Mouse (Mus musculus) hindbrain, embryonic 15.5 days (tissue): ENCODE data around the gene Prmt1. TPM values are rescaled to one million over a fixed set of nuclear protein-coding genes. Genes with fewer than 3 reads are reported as not detected.

Source experiments
- ATAC-seq: fragments of 200-750 bp; cut with Nextera tagmentation; 2 replicates; pipeline ENCODE4 v1.8.0; 2017; ENCODE audit warnings: low read depth, moderate number of reproducible peaks, moderate TSS enrichment; ENCODE audit not compliant: low FRiP score
- H3K27ac ChIP-seq: fragments of 300-500 bp; sonication (generic); replicated peaks from 2 replicates; pipeline ENCODE4 v1.5.1; 2015; ENCODE audit warnings: mild to moderate bottlenecking, inconsistent platforms
- H3K27me3 ChIP-seq: fragments of 300-500 bp; sonication (generic); 2 replicates; pipeline ENCODE4 v1.6.1; 2015; ENCODE audit warnings: control low read depth, inconsistent platforms
- H3K36me3 ChIP-seq: fragments of 300-500 bp; sonication (generic); 2 replicates; pipeline ENCODE4 v1.6.1; 2015; ENCODE audit warnings: control low read depth, inconsistent platforms
- H3K4me1 ChIP-seq: fragments of 300-500 bp; sonication (generic); replicated peaks from 2 replicates; pipeline ENCODE4 v1.6.1; 2015; ENCODE audit warnings: control low read depth, inconsistent platforms
- H3K4me2 ChIP-seq: fragments of 300-500 bp; sonication (generic); 2 replicates; pipeline ENCODE4 v1.6.1; 2015; ENCODE audit warnings: moderate library complexity, mild to moderate bottlenecking, inconsistent platforms
- H3K4me3 ChIP-seq: fragments of 300-500 bp; sonication (generic); 2 replicates; pipeline ENCODE4 v1.5.1; 2015; ENCODE audit warnings: mild to moderate bottlenecking, inconsistent platforms
- H3K9ac ChIP-seq: fragments of 300-500 bp; sonication (generic); 2 replicates; pipeline ENCODE4 v1.6.1; 2015; ENCODE audit warnings: inconsistent platforms
- H3K9me3 ChIP-seq: fragments of 300-500 bp; sonication (generic); 2 replicates; pipeline ENCODE4 v1.6.1; 2016; ENCODE audit warnings: control low read depth, inconsistent platforms
- WGBS: fragments of 180-500 bp; shearing (Covaris S2); methylation state at CpG from one replicate; pipeline ENCODE4 v1.1.7; 2015; 5-methylcytosine and 5-hydroxymethylcytosine counted together
- polyA plus RNA-seq: library from polyadenylated mRNA; unstranded; fragments of >200 nt; fragmentation: Nextera tagmentation; extraction: Ambion mirVana; gene quantifications from 2 replicates; pipeline ENCODE4 v1.2.1, GENCODE M21; 2015

The Prmt1 gene
- polyA plus RNA-seq, 1 experiment from 2014 or later: 590 TPM

DNA sequence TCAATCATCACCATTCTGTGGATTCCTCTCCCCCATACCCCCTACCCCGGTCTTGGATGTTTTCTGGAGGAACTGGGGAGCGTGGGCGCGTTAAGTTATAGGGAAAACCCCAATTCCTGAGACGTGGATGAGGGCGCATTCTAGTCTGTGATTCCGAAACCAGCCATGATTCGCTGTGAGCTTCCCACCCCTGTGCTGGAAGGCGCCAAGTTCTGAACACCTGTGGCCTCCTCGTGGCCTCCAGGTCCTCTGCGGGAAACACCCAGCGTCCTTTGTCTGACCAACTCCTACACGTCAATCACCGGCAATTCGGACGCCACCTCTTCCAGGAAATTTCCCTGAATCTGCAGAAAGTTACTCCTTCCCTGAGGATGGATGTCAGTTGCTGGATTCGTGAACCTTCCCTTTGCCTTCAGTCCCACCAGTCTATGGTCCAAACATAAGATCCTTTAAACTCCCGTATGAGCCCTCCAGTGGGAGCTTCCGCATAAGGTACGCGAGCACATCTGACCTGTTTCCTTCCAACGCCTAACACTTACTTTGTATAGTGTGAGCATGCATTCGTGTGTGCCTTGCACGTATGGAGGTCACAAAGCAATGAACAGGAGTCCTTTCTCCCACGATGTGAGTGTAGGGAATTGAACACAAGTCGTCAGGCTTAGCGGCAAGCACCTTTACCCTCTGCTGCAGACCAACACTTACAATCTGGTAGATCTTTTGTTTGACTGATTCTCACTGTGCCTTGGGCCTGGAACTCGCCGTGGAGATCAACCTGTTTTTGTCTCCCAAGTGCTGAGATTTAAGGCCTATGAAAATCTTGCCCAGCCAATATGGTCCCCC lies 731 bp upstream of the Prmt1 start:
- Histone ChIP-seq H3K9me3 (no peaks in the 10 kb centered on the region), H3K4me2 (peak overlapping the region; percentile 69), H3K27me3 (no peaks in the 10 kb centered on the region), H3K9ac (peak overlapping the region; percentile 70), H3K4me3 (peak overlapping the region; percentile 57), H3K27ac (peak overlapping the region; percentile 91), H3K4me1 (peaks cover 40% of the 10 kb centered on the region), H3K36me3 (peaks cover 2% of the 10 kb centered on the region)
- WGBS: under 1% methylated on average over 29 of the region's 29 CpGs
- peak; percentile 15 for ATAC-seq

DNA sequence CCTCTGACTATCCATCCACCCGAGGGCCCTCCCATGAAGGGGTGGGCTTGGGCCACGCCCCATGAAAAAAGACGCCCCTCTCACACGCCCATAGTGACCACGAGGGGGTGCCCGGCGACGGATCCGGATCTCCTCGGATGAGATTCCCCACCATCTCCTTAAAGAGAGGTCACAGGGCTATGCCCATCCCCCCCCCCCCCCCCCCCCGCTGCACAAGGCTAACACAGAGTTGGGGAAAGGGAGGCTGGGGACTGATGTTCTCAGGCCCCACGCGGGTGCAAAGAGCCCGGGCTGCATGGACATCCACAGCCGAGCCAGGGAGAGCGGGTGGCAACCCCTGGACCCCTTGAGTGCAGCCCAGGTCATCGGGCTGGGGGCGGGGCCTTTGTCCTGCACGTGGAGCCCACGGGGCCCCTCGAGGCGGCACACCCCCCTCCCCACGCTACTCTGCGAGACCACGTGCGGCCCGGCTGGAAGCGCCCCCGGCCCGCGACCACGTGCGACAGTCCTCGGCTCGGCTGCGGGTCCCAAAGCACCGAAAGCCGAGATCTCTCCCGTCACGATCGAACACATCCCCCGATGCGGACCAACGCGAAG lies 675 bp downstream of the Prmt1 start:
- Histone ChIP-seq H3K4me2 (peak overlapping the region; percentile 74), H3K9me3 (no peaks in the 10 kb centered on the region), H3K4me1 (peaks cover 40% of the 10 kb centered on the region), H3K36me3 (peaks cover 16% of the 10 kb centered on the region), H3K27ac (peak overlapping the region; percentile 96), H3K4me3 (peak overlapping the region; percentile 89), H3K9ac (peak overlapping the region; percentile 97), H3K27me3 (no peaks in the 10 kb centered on the region)
- under 1% methylated on average over 41 of the region's 45 CpGs for WGBS
- ATAC-seq: peak; percentile 1; the same call in 1 of the 2 replicates

DNA sequence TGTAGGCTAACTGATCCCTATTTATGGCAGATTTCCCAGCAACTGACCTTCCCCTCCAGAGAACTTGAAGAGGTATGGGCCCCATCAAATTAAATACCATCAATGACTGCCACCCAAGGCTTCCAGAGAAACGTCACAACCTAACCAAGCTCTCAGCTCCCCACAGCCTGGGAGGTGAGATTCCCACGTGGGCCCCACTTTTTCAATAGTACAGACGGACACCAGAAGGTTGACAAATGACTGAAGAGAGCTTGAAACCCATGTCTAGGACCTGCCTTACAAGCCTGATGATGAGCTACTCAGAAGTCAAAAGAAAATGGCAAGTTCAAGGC lies 1.6 kb downstream of the Prmt1 start:
- Histone ChIP-seq H3K9ac (no peak overlapping the region), H3K4me3 (peak overlapping the region; percentile 89), H3K9me3 (no peaks in the 10 kb centered on the region), H3K4me1 (peaks cover 40% of the 10 kb centered on the region), H3K27ac (peak overlapping the region; percentile 96; the same call in 1 of the 2 replicates), H3K36me3 (peaks cover 25% of the 10 kb centered on the region), H3K4me2 (peak overlapping the region; percentile 74), H3K27me3 (no peaks in the 10 kb centered on the region)
- WGBS: 46% methylated on average over 3 of the region's 3 CpGs
- no peak for ATAC-seq

DNA sequence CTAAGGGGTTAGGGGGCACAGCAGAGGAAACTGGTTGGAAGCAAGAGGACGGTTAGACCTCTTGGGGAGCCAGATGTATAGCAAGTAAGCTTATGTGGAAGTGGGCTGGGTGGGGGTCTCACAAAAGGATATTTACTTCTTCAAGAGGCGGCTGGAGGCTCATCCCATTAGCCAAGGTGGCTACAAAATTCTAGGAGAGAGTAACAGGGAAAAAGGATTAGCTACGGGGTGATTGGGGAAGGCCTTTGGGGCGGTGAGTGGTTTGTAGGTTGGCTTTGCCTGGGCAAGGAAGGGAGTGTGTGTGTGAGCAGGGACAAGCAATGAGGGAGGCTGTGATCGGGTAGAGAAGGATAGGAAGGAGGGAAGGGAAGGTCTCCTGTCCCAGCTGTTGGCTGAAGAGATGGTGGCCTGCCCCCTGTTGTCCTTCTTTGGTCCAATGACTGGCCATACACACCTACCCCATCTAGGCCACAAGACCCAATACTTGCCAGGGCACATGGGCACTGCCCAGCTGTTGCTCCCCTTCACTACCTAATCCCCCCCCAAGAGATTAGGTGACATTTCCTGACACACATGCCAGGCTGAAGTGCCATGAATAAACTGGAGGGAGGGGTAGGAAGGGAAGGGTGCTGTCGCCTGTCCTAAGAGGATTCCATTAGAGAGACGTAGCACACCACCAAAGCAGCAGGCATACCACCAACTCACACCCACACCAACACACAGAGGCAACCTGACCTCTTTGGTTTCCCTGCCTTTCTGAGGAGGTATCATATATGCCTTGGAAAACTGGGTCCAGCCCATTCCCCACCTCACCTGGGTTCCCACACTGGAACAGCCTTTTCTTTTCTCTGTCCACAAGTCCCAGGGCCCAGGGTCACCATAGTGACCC lies 2.2 kb downstream of the Prmt1 start:
- peaks cover 39% of the 10 kb centered on the region for H3K4me1 ChIP-seq
- peak overlapping the region; percentile 89 for H3K4me3 ChIP-seq
- 76% methylated on average over 7 of the region's 7 CpGs for WGBS
- H3K36me3 ChIP-seq: peaks cover 31% of the 10 kb centered on the region
- ATAC-seq: no peak
- H3K9ac ChIP-seq: no peak overlapping the region
- peak overlapping the region; percentile 74 for H3K4me2 ChIP-seq
- H3K27me3 ChIP-seq: no peaks in the 10 kb centered on the region
- H3K27ac ChIP-seq: 0 out of 2 replicates have a peak overlapping the region, but pooled peaks have one; percentile 21
- no peaks in the 10 kb centered on the region for H3K9me3 ChIP-seq

DNA sequence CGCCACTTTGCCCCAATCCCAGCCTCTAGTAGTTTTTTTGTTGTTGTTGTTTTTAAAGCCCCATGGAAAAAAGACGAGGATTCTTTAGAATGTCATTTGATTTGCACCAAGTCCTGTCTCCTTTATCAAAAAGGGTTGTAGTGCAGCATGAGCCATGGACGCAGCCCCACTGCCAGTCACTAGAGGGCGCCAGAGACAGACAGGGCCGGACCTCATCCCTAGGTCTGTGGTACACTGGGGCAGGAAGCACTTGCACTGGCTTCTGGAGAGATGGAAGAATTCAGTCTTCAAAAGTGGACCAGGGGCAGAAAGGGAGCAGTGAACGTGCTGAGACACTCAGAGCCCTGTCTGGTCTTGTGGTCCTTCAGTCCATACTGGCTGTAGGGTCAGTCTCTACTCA lies 3.3 kb downstream of the Prmt1 start:
- Histone ChIP-seq H3K4me1 (peaks cover 29% of the 10 kb centered on the region), H3K27me3 (no peaks in the 10 kb centered on the region), H3K36me3 (peaks cover 42% of the 10 kb centered on the region), H3K9ac (no peak overlapping the region), H3K4me2 (no peak overlapping the region), H3K4me3 (no peak overlapping the region), H3K27ac (0 out of 2 replicates have a peak overlapping the region, but pooled peaks have one; percentile 21), H3K9me3 (no peaks in the 10 kb centered on the region)
- no peak for ATAC-seq
- WGBS: 35% methylated on average over 6 of the region's 6 CpGs

DNA sequence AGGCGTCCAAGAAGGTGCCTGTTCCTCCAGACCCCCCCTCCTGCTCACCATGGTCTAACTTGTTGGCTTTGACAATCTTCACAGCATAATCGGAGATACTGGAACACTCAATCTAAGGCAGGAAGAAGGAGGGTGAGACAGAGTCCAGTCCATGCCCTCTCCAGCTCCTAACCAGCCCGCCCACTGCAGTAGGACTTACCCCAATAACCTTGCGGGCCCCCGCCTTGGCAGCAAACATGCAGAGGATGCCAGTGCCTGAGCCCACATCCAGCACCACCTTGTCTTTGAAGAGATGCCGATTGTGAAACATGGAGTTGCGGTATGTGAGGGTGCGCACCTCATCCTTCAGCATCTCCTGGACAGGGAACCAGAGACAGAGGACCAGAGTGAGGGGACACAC lies 4.8 kb downstream of the Prmt1 start:
- Histone ChIP-seq H3K27ac (no peak overlapping the region), H3K4me1 (peaks cover 24% of the 10 kb centered on the region), H3K36me3 (peaks cover 57% of the 10 kb centered on the region), H3K9me3 (no peaks in the 10 kb centered on the region), H3K4me3 (no peak overlapping the region), H3K4me2 (no peak overlapping the region), H3K27me3 (no peaks in the 10 kb centered on the region), H3K9ac (no peak overlapping the region)
- ATAC-seq: no peak
- 95% methylated on average over 8 of the region's 8 CpGs for WGBS

DNA sequence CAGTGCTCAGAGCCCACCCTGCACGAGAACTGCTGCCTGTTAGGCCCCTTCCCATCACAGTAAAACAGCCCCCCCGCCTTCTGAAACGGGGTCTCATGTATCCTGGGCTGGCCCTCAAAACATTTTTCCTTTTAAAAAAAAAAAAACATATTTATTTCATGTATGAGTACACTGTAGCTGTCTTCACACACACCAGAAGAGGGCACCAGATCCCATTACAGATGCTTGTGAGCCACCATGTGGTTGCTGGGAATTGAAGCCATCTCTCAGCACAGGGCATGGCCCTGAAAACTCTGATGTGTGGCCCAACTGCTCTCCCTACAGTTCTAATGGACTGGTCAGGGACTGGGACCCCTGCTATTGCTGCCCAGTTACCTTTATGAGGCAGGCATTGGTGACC lies 8.1 kb downstream of the Prmt1 start:
- Histone ChIP-seq H3K4me2 (no peak overlapping the region), H3K36me3 (peaks cover 63% of the 10 kb centered on the region), H3K27ac (no peak overlapping the region), H3K4me3 (no peak overlapping the region), H3K4me1 (peaks cover 17% of the 10 kb centered on the region), H3K9ac (no peak overlapping the region), H3K9me3 (no peaks in the 10 kb centered on the region), H3K27me3 (no peaks in the 10 kb centered on the region)
- 94% methylated on average over 3 of the region's 3 CpGs for WGBS
- no peak for ATAC-seq

DNA sequence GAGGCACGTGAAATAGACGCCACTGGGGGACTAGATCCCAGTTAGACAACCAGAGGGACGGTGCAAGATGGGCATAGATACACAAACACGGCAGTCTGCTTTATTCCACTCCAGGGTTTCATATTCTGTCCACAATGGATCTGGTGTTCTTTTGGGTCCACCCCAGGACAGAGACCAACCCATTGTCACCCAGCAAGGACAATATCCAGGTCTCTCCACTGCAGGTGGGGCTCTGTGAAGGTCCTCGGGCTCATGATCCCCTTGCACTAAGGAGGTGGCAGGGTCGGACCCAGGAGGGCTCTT lies 11.3 kb downstream of the Prmt1 start:
- Histone ChIP-seq H3K9me3 (no peaks in the 10 kb centered on the region), H3K27ac (peak overlapping the region; percentile 91), H3K4me3 (peak overlapping the region; percentile 51), H3K36me3 (peaks cover 41% of the 10 kb centered on the region), H3K27me3 (no peaks in the 10 kb centered on the region), H3K4me2 (peak overlapping the region; percentile 98), H3K9ac (peak overlapping the region; percentile 66; the same call in 1 of the 2 replicates), H3K4me1 (peaks cover 41% of the 10 kb centered on the region)
- WGBS: 18% methylated on average over 6 of the region's 6 CpGs
- no peak for ATAC-seq

DNA sequence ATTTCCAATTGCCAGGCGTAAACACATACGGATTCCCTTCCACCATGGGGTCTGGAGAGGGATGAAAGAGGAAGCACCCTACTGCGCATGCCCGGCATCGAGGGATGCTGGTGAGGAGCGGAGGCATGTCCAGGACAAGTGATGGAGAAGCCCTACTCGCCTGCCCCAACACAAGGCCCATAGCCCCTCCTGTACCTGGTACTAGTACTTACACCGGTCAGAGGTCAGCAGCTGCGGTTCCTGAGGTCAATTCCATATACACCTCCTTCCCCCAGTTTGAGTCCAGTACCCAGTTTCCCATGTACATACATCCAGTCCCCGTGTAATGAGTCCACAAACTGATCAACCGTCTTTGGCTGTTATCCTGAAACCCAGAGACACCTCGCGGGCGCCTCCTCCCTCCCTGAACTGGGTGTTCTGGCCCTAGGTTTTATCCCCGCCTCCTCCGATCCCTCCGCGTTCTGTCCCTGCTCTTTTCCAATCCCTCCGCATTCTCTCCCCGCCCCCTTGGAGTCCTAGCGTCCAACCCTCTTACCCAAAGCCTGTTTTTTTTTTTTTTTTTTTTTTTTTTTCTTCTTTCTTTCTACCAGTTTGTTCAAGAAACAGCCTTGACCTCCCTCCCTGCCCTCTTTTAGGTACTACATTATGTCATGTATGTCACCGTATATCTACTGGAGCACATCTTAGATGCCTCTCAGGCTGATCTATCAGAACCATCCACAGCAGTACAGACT lies 11.8 kb downstream of the Prmt1 start, which contains the start of gene Cpt1c:
Gene Cpt1c (minus strand): TSS at position 469 of the 734 bp plus-strand sequence.
- Histone ChIP-seq H3K27me3 (no peaks in the 10 kb centered on the region), H3K4me3 (peak within 1 kb of the TSS; percentile 51), H3K9me3 (no peaks in the 10 kb centered on the region), H3K27ac (peak within 1 kb of the TSS; percentile 91), H3K4me2 (peak within 1 kb of the TSS; percentile 98), H3K4me1 (peaks cover 44% of the 10 kb centered on the region), H3K36me3 (peaks cover 36% of the 10 kb centered on the region), H3K9ac (peak within 1 kb of the TSS; percentile 66)
- ATAC-seq: peak; percentile 58
- WGBS: under 1% methylated on average over 22 of the region's 22 CpGs

DNA sequence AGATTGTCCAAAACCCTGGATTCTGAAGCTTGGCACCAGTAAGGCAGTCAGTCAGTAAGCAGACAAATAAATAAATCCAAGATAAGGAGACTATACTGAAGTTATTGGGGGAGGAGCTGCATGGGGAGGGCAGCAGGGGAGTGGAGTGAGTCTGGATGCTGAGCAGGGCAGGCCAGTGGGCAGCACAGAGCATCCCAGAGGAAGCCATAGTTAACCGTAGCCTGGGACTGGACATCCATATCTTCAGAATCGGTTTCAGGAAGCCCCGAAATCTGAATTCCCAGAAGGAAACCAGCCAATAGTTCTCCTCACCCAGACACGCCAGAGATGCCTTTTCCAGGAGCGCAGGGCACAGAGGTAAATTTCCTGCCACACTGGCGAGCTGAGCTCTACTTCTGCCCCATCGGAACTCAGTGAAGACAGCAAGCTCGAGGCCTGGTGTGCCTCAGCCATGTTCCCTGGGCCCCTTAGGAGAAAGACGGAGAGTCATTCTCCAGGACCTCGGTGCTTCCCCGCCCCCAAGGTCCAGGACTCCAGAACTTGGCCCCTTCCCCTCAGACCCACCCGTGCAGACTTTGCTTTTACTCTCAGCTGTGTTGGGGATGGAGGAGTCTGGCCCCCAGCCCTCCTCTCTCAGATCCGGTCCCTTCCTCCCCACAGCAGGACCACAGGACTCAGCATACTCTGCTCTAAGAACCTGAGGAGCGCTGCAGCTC lies 12.8 kb downstream of the Prmt1 start:
- peak overlapping the region; percentile 91 for H3K27ac ChIP-seq
- H3K4me1 ChIP-seq: peaks cover 44% of the 10 kb centered on the region
- no peaks in the 10 kb centered on the region for H3K27me3 ChIP-seq
- no peaks in the 10 kb centered on the region for H3K9me3 ChIP-seq
- WGBS: 24% methylated on average over 14 of the region's 14 CpGs
- H3K36me3 ChIP-seq: peaks cover 26% of the 10 kb centered on the region
- H3K4me3 ChIP-seq: peak overlapping the region; percentile 51
- peak overlapping the region; percentile 98 for H3K4me2 ChIP-seq
- no peak for ATAC-seq
- H3K9ac ChIP-seq: peak overlapping the region; percentile 66

DNA sequence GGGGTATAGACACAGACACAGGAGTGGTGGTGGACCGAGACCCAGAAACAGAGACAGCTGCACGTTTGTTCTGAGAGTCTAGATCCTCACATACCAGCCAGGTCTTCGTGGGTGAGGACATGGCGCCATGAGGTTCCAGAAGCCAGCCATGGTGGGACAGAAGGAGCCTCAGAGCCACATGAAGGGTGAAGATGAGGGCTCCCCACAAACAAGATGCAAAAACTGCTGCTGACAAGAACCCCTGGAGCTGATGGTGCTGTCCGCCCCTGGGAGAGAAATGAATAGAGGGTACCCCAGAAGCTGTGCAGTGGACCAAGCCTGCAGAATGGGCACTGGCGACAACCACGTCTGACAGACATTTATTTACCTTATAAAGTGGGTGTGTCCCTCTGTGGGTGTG lies 15.2 kb downstream of the Prmt1 start:
- peak overlapping the region; percentile 66 for H3K9ac ChIP-seq
- peak overlapping the region; percentile 79 for H3K27ac ChIP-seq
- H3K4me1 ChIP-seq: peaks cover 44% of the 10 kb centered on the region
- peak overlapping the region; percentile 46 for H3K4me3 ChIP-seq
- H3K36me3 ChIP-seq: peaks cover 17% of the 10 kb centered on the region
- WGBS: 70% methylated on average over 7 of the region's 7 CpGs
- no peaks in the 10 kb centered on the region for H3K9me3 ChIP-seq
- peak overlapping the region; percentile 82 for H3K4me2 ChIP-seq
- H3K27me3 ChIP-seq: no peaks in the 10 kb centered on the region
- ATAC-seq: no peak
